28 mouse cellular contexts compared by ENCODE assay signal in the genomic region with DNA sequence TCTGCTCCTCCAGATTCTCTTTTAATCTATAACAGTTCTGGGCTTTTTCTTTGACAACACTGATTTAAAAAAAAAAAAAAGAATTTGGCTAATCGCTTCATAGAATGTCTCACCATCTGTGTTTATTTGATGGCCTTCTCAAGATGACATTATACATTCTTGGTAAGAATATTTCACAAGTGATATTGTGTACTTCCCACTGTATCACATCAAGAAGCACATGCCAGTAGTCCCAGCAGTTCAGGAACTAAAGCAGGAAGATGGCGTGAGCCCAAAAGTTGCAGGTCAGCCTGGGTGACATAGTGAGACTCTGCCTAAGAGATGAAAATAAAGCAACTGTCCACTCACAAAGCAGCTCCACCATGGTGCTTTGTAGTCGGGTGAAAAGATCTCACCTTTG. TPM values are rescaled to one million over a fixed set of nuclear protein-coding genes. Genes with fewer than 3 reads are reported as not detected.
DNase-seq lines count a peak whose midpoint lies in the region; ATAC-seq and TF ChIP-seq lines count a peak whose summit lies in the region.
"Had no signal": no experiment of that assay in that cellular context is flagged by ENCODE, and none has a peak within 500 bp of the region (broad histone marks: within the 10 kb centered on the region; RNA-seq: fewer than 3 reads in every experiment).

No protein-coding gene starts in this region.

- 84% methylated on average over 3 of the region's 3 CpGs for WGBS in liver, adult 2 months
- WGBS in liver, embryonic 11.5 days, result 73% methylated on average over 3 of the region's 3 CpGs
- 77% methylated on average over 3 of the region's 3 CpGs for WGBS in hindbrain, embryonic 12.5 days

- no peak overlapping the region for H3K9ac ChIP-seq in liver, adult 2 months (ENCODE audit: low read depth, low read length)
- no peak overlapping the region for H3K9ac ChIP-seq in liver, embryonic 11.5 days (ENCODE audit: low read depth, low read length)
- H3K9ac ChIP-seq in hindbrain, embryonic 12.5 days, result no peak overlapping the region
- H3K9ac ChIP-seq: embryonic facial prominence, embryonic 15.5 days; forebrain, embryonic 12.5 days; hindbrain, embryonic 15.5 days; kidney, embryonic 15.5 days; limb, embryonic 13.5 days; liver, embryonic 13.5 days; midbrain, embryonic 13.5 days; neural tube, embryonic 13.5 days had no signal

- ATAC-seq in liver, embryonic 11.5 days (replicated peaks; ENCODE audit: low FRiP score), result no peak
- no peak for ATAC-seq in hindbrain, embryonic 12.5 days (ENCODE audit: low FRiP score)
- ATAC-seq: activated CD4-positive, CD25-positive, alpha-beta regulatory T cell, adult 4 months; inflammation-experienced regulatory T-cells, adult 6 months; midbrain, embryonic 13.5 days had no signal

- no peak overlapping the region for H3K4me3 ChIP-seq in liver, adult 2 months (ENCODE audit: insufficient read depth, low read depth, low read length)
- H3K4me3 ChIP-seq in liver, embryonic 11.5 days (ENCODE audit: low read depth, low read length), result no peak overlapping the region
- H3K4me3 ChIP-seq in hindbrain, embryonic 12.5 days, result no peak overlapping the region
- H3K4me3 ChIP-seq: embryonic facial prominence, embryonic 10.5 days; embryonic facial prominence, embryonic 15.5 days; forebrain, embryonic 12.5 days; hindbrain, embryonic 15.5 days; kidney, embryonic 15.5 days; limb, embryonic 13.5 days; liver, embryonic 13.5 days; midbrain, embryonic 13.5 days; neural tube, embryonic 13.5 days had no signal

- no peaks in the 10 kb centered on the region for H3K9me3 ChIP-seq in liver, embryonic 11.5 days (ENCODE audit: control insufficient read depth, low read length)
- no peaks in the 10 kb centered on the region for H3K9me3 ChIP-seq in hindbrain, embryonic 12.5 days (replicated peaks)
- H3K9me3 ChIP-seq: embryonic facial prominence, embryonic 10.5 days; embryonic facial prominence, embryonic 15.5 days; forebrain, embryonic 12.5 days; hindbrain, embryonic 15.5 days; kidney, embryonic 15.5 days; limb, embryonic 13.5 days; liver, embryonic 13.5 days; midbrain, embryonic 13.5 days; neural tube, embryonic 13.5 days had no signal

- H3K4me2 ChIP-seq in liver, embryonic 11.5 days, result no peak overlapping the region
- no peak overlapping the region for H3K4me2 ChIP-seq in hindbrain, embryonic 12.5 days (replicated peaks)
- H3K4me2 ChIP-seq: embryonic facial prominence, embryonic 15.5 days; forebrain, embryonic 12.5 days; heart, embryonic 11.5 days; hindbrain, embryonic 15.5 days; kidney, embryonic 15.5 days; limb, embryonic 13.5 days; liver, embryonic 13.5 days; midbrain, embryonic 13.5 days; neural tube, embryonic 13.5 days had no signal

- no peak for TF ChIP-seq POLR2A in liver, adult 2 months (IDR thresholded peaks at IDR 0.05; ENCODE audit: extremely low read depth, insufficient read depth, low read length)

- no peaks in the 10 kb centered on the region for H3K36me3 ChIP-seq in liver, adult 2 months (ENCODE audit: control insufficient read depth, insufficient read depth, low read length)
- H3K36me3 ChIP-seq in liver, embryonic 11.5 days (ENCODE audit: control insufficient read depth, insufficient read depth, low read length), result no peaks in the 10 kb centered on the region
- no peaks in the 10 kb centered on the region for H3K36me3 ChIP-seq in hindbrain, embryonic 12.5 days
- H3K36me3 ChIP-seq: embryonic facial prominence, embryonic 10.5 days; embryonic facial prominence, embryonic 15.5 days; forebrain, embryonic 12.5 days; hindbrain, embryonic 15.5 days; kidney, embryonic 15.5 days; limb, embryonic 13.5 days; liver, embryonic 13.5 days; midbrain, embryonic 13.5 days; neural tube, embryonic 13.5 days had no signal

- no peaks in the 10 kb centered on the region for H3K79me2 ChIP-seq in liver, adult 2 months (ENCODE audit: control insufficient read depth, insufficient read depth, low read length)

- H3K27me3 ChIP-seq in liver, adult 2 months (ENCODE audit: control insufficient read depth, insufficient read depth, low read length), result no peaks in the 10 kb centered on the region
- no peaks in the 10 kb centered on the region for H3K27me3 ChIP-seq in liver, embryonic 11.5 days (replicated peaks; ENCODE audit: control insufficient read depth, insufficient read depth, low read length)
- H3K27me3 ChIP-seq in hindbrain, embryonic 12.5 days, result no peaks in the 10 kb centered on the region
- H3K27me3 ChIP-seq: CH12.LX; embryonic facial prominence, embryonic 15.5 days; forebrain, embryonic 12.5 days; hindbrain, embryonic 15.5 days; kidney, embryonic 15.5 days; limb, embryonic 13.5 days; liver, embryonic 13.5 days; midbrain, embryonic 13.5 days; neural tube, embryonic 13.5 days had no signal

- peak; percentile 36 for DNase-seq in adrenal gland, postnatal 10 days
- no peak for DNase-seq in adrenal gland, adult 18-20 months (ENCODE audit: low spot score in 2 of 2)
- peak; percentile 26 for DNase-seq in liver, adult 2 months (ENCODE audit: extremely low read depth, low read depth, low spot score)
- no peak for DNase-seq in liver, embryonic 11.5 days (ENCODE audit: low spot score)
- DNase-seq in lung, postnatal 14 days, result peak; percentile 69
- DNase-seq in ovary, postnatal 36 days (ENCODE audit: low spot score), result no peak
- DNase-seq: adrenal gland, postnatal 25 days; cerebellum, adult 8-10 months; cerebellum, postnatal 25 days; gastrocnemius, postnatal 36 days; heart, adult 18-20 months; kidney, adult 11 months; kidney, postnatal 36 days; liver, embryonic 13.5 days had no signal

- no peak for TF ChIP-seq CTCF in liver, adult 2 months (IDR thresholded peaks at IDR 0.05; ENCODE audit: low read depth, low read length)

- H3K4me1 ChIP-seq in liver, adult 2 months (ENCODE audit: control insufficient read depth, insufficient read depth, low read length), result peaks cover 15% of the 10 kb centered on the region
- H3K4me1 ChIP-seq in liver, embryonic 11.5 days (replicated peaks; ENCODE audit: control insufficient read depth, insufficient read depth, low read length), result no peaks in the 10 kb centered on the region
- no peaks in the 10 kb centered on the region for H3K4me1 ChIP-seq in hindbrain, embryonic 12.5 days
- H3K4me1 ChIP-seq: embryonic facial prominence, embryonic 10.5 days; embryonic facial prominence, embryonic 15.5 days; forebrain, embryonic 12.5 days; hindbrain, embryonic 15.5 days; kidney, embryonic 15.5 days; limb, embryonic 13.5 days; liver, embryonic 13.5 days; midbrain, embryonic 13.5 days; neural tube, embryonic 13.5 days had no signal

- 0 out of 2 replicates have a peak overlapping the region, but pooled peaks have one; percentile 8 for H3K27ac ChIP-seq in liver, adult 2 months (replicated peaks; ENCODE audit: insufficient read depth, low read depth, low read length)
- no peak overlapping the region for H3K27ac ChIP-seq in liver, embryonic 11.5 days (ENCODE audit: low read depth, low read length)
- H3K27ac ChIP-seq in hindbrain, embryonic 12.5 days, result no peak overlapping the region
- H3K27ac ChIP-seq: embryonic facial prominence, embryonic 10.5 days; embryonic facial prominence, embryonic 15.5 days; forebrain, embryonic 12.5 days; hindbrain, embryonic 15.5 days; kidney, embryonic 15.5 days; limb, embryonic 13.5 days; liver, embryonic 13.5 days; macrophage; midbrain, embryonic 13.5 days; neural tube, embryonic 13.5 days had no signal

RNA-seq across cellular contexts. Expression of a gene that starts 25.5 kb away (rescaled TPM):
- total RNA-seq in adrenal gland, postnatal 10 days (2021), result 10 to 100 TPM; 59.4 to 77.7 TPM
- 10 to 100 TPM; 55.6 TPM for total RNA-seq in adrenal gland, adult 18-20 months (2021)
- total RNA-seq in liver, adult 2 months (2014; rRNA removed), result 10.0 and 12.5 TPM in 2 replicates
- polyA plus RNA-seq in liver, adult 2 months (2012; rRNA removed), result 2.7 and 2.8 TPM in 2 replicates
- 6.8 and 7.3 TPM in 2 replicates for polyA plus RNA-seq in liver, embryonic 11.5 days (2014; fragmentation: Nextera tagmentation; extraction: Ambion mirVana)
- polyA plus RNA-seq in hindbrain, embryonic 12.5 days (2016; fragmentation: Nextera tagmentation; extraction: Ambion mirVana), result 7.3 and 8.8 TPM in 2 replicates

RNA-seq across cellular contexts. Expression of a gene that starts 34.9 kb away (rescaled TPM):
- 10 to 100 TPM; 25.0 to 29.5 TPM for total RNA-seq in adrenal gland, postnatal 10 days (2021)
- total RNA-seq in adrenal gland, adult 18-20 months (2021), result 10 to 100 TPM; 27.1 to 27.4 TPM
- 21.6 and 21.7 TPM in 2 replicates for total RNA-seq in liver, adult 2 months (2014; rRNA removed)
- 4.7 and 4.8 TPM in 2 replicates for polyA plus RNA-seq in liver, adult 2 months (2012; rRNA removed)
- 28.7 and 32.6 TPM in 2 replicates for polyA plus RNA-seq in liver, embryonic 11.5 days (2014; fragmentation: Nextera tagmentation; extraction: Ambion mirVana)
- 45.5 and 47.0 TPM in 2 replicates for polyA plus RNA-seq in hindbrain, embryonic 12.5 days (2016; fragmentation: Nextera tagmentation; extraction: Ambion mirVana)

Comparison
In these comparisons a context has a peak if more than half of its experiments do, and no peak if none do; other contexts are left out.
1. DNase-seq: peak in adrenal gland, postnatal 10 days (single experiment), liver, adult 2 months (single experiment) and lung, postnatal 14 days (single experiment); none in adrenal gland, adult 18-20 months (0 of 2), liver, embryonic 11.5 days (single experiment) and ovary, postnatal 36 days (single experiment).